Mouse (Mus musculus) liver, embryonic 14.5 days (tissue): ENCODE data around the gene Cntnap5c. TPM values are rescaled to one million over a fixed set of nuclear protein-coding genes. Genes with fewer than 3 reads are reported as not detected.

Source experiments
- ATAC-seq: fragments of 200-750 bp; cut with Nextera tagmentation; 2 replicates; pipeline ENCODE4 v1.8.0; 2017; ENCODE audit warnings: moderate number of reproducible peaks, mild to moderate bottlenecking, moderate library complexity; ENCODE audit not compliant: insufficient read depth
- DNase-seq, 3 experiments: peaks; one replicate each; pipeline ENCODE4 v3.0.0-alpha.2; 2012 to 2013; ENCODE audit warnings: low read depth in 3 of 3, low spot score in 3 of 3
- H3K27ac ChIP-seq: fragments of 300-500 bp; sonication (generic); 2 replicates; pipeline ENCODE4 v1.5.1; 2014; ENCODE audit warnings: moderate library complexity, mild to moderate bottlenecking, control low read depth, inconsistent platforms
- H3K27me3 ChIP-seq: fragments of 300-500 bp; sonication (generic); 2 replicates; pipeline ENCODE4 v1.6.1; 2014; ENCODE audit warnings: mild to moderate bottlenecking, low read length, moderate library complexity; ENCODE audit not compliant: control insufficient read depth, insufficient read depth
- H3K36me3 ChIP-seq: fragments of 300-500 bp; sonication (generic); replicated peaks from 2 replicates; pipeline ENCODE4 v1.6.1; 2014; ENCODE audit warnings: low read depth; ENCODE audit not compliant: control insufficient read depth, insufficient read depth
- H3K4me1 ChIP-seq, 2 experiments: fragments of 200-500 bp in 1 of 2; fragments of 300-500 bp in 1 of 2; sonication (generic) in 1 of 2; replicated peaks; 2 replicates each; pipeline ENCODE4 v1.6.1; 2012 to 2014; ENCODE audit warnings: antibody characterized with exemption in 1 of 2, inconsistent platforms in 1 of 2, low read length in 1 of 2; ENCODE audit not compliant: control insufficient read depth in 2 of 2, insufficient read depth in 2 of 2
- H3K4me2 ChIP-seq: fragments of 300-500 bp; sonication (generic); 2 replicates; pipeline ENCODE4 v1.6.1; 2014; ENCODE audit warnings: low read depth, mild to moderate bottlenecking, control low read depth, moderate library complexity
- H3K4me3 ChIP-seq, 2 experiments: fragments of 200-500 bp in 1 of 2; fragments of 300-500 bp in 1 of 2; sonication (generic) in 1 of 2; 2 replicates each; pipeline ENCODE4 v1.5.1; 2012 to 2014; ENCODE audit warnings: low read depth in 2 of 2, low read length in 2 of 2, mild to moderate bottlenecking in 2 of 2, control low read depth in 1 of 2, inconsistent platforms in 1 of 2, moderate library complexity in 1 of 2; ENCODE audit not compliant: insufficient read depth in 1 of 2
- H3K9ac ChIP-seq: fragments of 300-500 bp; sonication (generic); replicated peaks from 2 replicates; pipeline ENCODE4 v1.6.1; 2014; ENCODE audit warnings: mild to moderate bottlenecking, control low read depth, moderate library complexity
- H3K9me3 ChIP-seq: fragments of 300-500 bp; sonication (generic); 2 replicates; pipeline ENCODE4 v1.6.1; 2016; ENCODE audit warnings: low read length, mixed read lengths; ENCODE audit not compliant: control insufficient read depth
- CTCF ChIP-seq: IDR thresholded peaks from 2 replicates; pipeline ENCODE4 v1.5.1; 2016; ENCODE audit warnings: antibody characterized with exemption, low read depth, control low read depth
- EP300 ChIP-seq: IDR thresholded peaks from 2 replicates; pipeline ENCODE4 v1.6.1; 2016; ENCODE audit warnings: antibody characterized with exemption, low read depth
- WGBS: fragments of 180-500 bp; shearing (Covaris S2); extraction: QIAGEN DNeasy Blood & Tissue Kit; methylation state at CpG from one replicate; pipeline ENCODE4 v1.1.7; 2014; ENCODE audit not compliant: insufficient replicate concordance; 5-methylcytosine and 5-hydroxymethylcytosine counted together
- polyA plus RNA-seq, 2 experiments: library from polyadenylated mRNA; depleted of rRNA in 1 of 2; stranded (reverse) in 1 of 2; unstranded in 1 of 2; fragments of >200 nt; fragmentation: Nextera tagmentation in 1 of 2; extraction: Ambion mirVana in 1 of 2; gene quantifications; 2 replicates each; pipeline versions ENCODE4 v1.2.1 to v1.2.3; 2012 to 2014

Gene Cntnap5c
- polyA plus RNA-seq, 2 experiments: not detected

- no peak overlapping the region for H3K4me2 ChIP-seq
- no peak for DNase-seq
- H3K9me3 ChIP-seq: no peaks in the 10 kb centered on the region
- no peak overlapping the region for H3K27ac ChIP-seq
- TF ChIP-seq EP300 (no peak), CTCF (no peak)
- no peak overlapping the region for H3K4me3 ChIP-seq
- no peak overlapping the region for H3K9ac ChIP-seq
- H3K36me3 ChIP-seq: no peaks in the 10 kb centered on the region
- no peak for ATAC-seq
- no peaks in the 10 kb centered on the region for H3K27me3 ChIP-seq
- H3K4me1 ChIP-seq: no peaks in the 10 kb centered on the region
- 67% methylated on average over 3 of the region's 3 CpGs for WGBS
Observed at GRCm38 (mm10) chr17:57984230-57984629, 214.9 kb downstream of the Cntnap5c start.

GRCm38 (mm10) chr17:57988420-57988819 is 219.1 kb downstream of the Cntnap5c start:
- H3K36me3 ChIP-seq: no peaks in the 10 kb centered on the region
- no peak for DNase-seq
- no peak overlapping the region for H3K4me2 ChIP-seq
- TF ChIP-seq EP300 (no peak), CTCF (no peak)
- no peaks in the 10 kb centered on the region for H3K4me1 ChIP-seq
- no peaks in the 10 kb centered on the region for H3K9me3 ChIP-seq
- ATAC-seq: no peak
- H3K4me3 ChIP-seq: no peak overlapping the region
- no peaks in the 10 kb centered on the region for H3K27me3 ChIP-seq
- H3K27ac ChIP-seq: no peak overlapping the region
- no peak overlapping the region for H3K9ac ChIP-seq
- WGBS: 35% methylated on average over 2 of the region's 2 CpGs

- H3K27me3 ChIP-seq: no peaks in the 10 kb centered on the region
- H3K4me2 ChIP-seq: no peak overlapping the region
- no peak overlapping the region for H3K4me3 ChIP-seq
- H3K9me3 ChIP-seq: no peaks in the 10 kb centered on the region
- H3K36me3 ChIP-seq: no peaks in the 10 kb centered on the region
- 32% methylated on average over 1 of the region's 1 CpGs for WGBS
- DNase-seq (no peak), ATAC-seq (no peak)
- no peak overlapping the region for H3K27ac ChIP-seq
- no peak for TF ChIP-seq CTCF
- no peak for TF ChIP-seq EP300
- H3K9ac ChIP-seq: no peak overlapping the region
- H3K4me1 ChIP-seq: no peaks in the 10 kb centered on the region
Observed at GRCm38 (mm10) chr17:57996461-57996860, 227.1 kb downstream of the Cntnap5c start.

- Histone ChIP-seq H3K27ac (no peak overlapping the region), H3K9me3 (no peaks in the 10 kb centered on the region), H3K4me1 (no peaks in the 10 kb centered on the region), H3K36me3 (no peaks in the 10 kb centered on the region), H3K4me2 (no peak overlapping the region), H3K9ac (no peak overlapping the region), H3K27me3 (no peaks in the 10 kb centered on the region), H3K4me3 (no peak overlapping the region)
- no peak for DNase-seq
- no peak for TF ChIP-seq CTCF
- TF ChIP-seq EP300: no peak
- ATAC-seq: no peak
- WGBS: 49% methylated on average over 2 of the region's 2 CpGs
Observed at GRCm38 (mm10) chr17:57999080-57999479, 229.7 kb downstream of the Cntnap5c start.

- no peak for ATAC-seq
- DNase-seq: no peak
- H3K9ac ChIP-seq: no peak overlapping the region
- H3K36me3 ChIP-seq: no peaks in the 10 kb centered on the region
- H3K4me2 ChIP-seq: no peak overlapping the region
- H3K27me3 ChIP-seq: no peaks in the 10 kb centered on the region
- H3K4me3 ChIP-seq: no peak overlapping the region
- no peaks in the 10 kb centered on the region for H3K4me1 ChIP-seq
- no peak for TF ChIP-seq EP300
- TF ChIP-seq CTCF: no peak
- WGBS: 67% methylated on average over 5 of the region's 5 CpGs
- no peaks in the 10 kb centered on the region for H3K9me3 ChIP-seq
- H3K27ac ChIP-seq: no peak overlapping the region
Observed at GRCm38 (mm10) chr17:58002845-58003244, 233.5 kb downstream of the Cntnap5c start.

GRCm38 (mm10) chr17:58003322-58003721 is 234.0 kb downstream of the Cntnap5c start:
- no peaks in the 10 kb centered on the region for H3K9me3 ChIP-seq
- H3K36me3 ChIP-seq: no peaks in the 10 kb centered on the region
- DNase-seq: no peak
- H3K27me3 ChIP-seq: no peaks in the 10 kb centered on the region
- H3K4me3 ChIP-seq: no peak overlapping the region
- H3K4me1 ChIP-seq: no peaks in the 10 kb centered on the region
- TF ChIP-seq CTCF (no peak), EP300 (no peak)
- 54% methylated on average over 1 of the region's 1 CpGs for WGBS
- H3K9ac ChIP-seq: no peak overlapping the region
- H3K4me2 ChIP-seq: no peak overlapping the region
- no peak overlapping the region for H3K27ac ChIP-seq
- no peak for ATAC-seq
